Mouse (Mus musculus) C2C12 (cell line): ENCODE data around the gene 2900011O08Rik.

Experiments used
- CTCF ChIP-seq: IDR thresholded peaks from one replicate; pipeline ENCODE4 v1.5.1; 2011; ENCODE audit not compliant: control insufficient read depth, insufficient read depth, insufficient read length
- FOSL1 ChIP-seq: IDR thresholded peaks from one replicate; pipeline ENCODE4 v1.8.0; 2011; ENCODE audit warnings: mild to moderate bottlenecking, low read length; ENCODE audit not compliant: poor library complexity, insufficient read depth, severe bottlenecking
- MYOD1 ChIP-seq: IDR thresholded peaks from one replicate; pipeline ENCODE4 v1.6.1; 2011; ENCODE audit warnings: low read depth; ENCODE audit not compliant: control insufficient read depth, insufficient read length

- TF ChIP-seq MYOD1 (no peak), CTCF (no peak), FOSL1 (no peak)
Observed at GRCm38 (mm10) chr16:14117299-14117698, 130.9 kb downstream of the 2900011O08Rik start.
